Mouse (Mus musculus) liver, postnatal 0 days (tissue): ENCODE measurements around the gene Cyb5r3.

Source experiments
- CTCF ChIP-seq: sonication (generic); IDR thresholded peaks from 2 replicates; pipeline ENCODE4 v1.5.1; 2016; ENCODE audit warnings: antibody characterized with exemption, low read depth
- EP300 ChIP-seq: IDR thresholded peaks from 2 replicates; pipeline ENCODE4 v1.6.1; 2016; ENCODE audit warnings: antibody characterized with exemption, low read depth, mild to moderate bottlenecking

DNA sequence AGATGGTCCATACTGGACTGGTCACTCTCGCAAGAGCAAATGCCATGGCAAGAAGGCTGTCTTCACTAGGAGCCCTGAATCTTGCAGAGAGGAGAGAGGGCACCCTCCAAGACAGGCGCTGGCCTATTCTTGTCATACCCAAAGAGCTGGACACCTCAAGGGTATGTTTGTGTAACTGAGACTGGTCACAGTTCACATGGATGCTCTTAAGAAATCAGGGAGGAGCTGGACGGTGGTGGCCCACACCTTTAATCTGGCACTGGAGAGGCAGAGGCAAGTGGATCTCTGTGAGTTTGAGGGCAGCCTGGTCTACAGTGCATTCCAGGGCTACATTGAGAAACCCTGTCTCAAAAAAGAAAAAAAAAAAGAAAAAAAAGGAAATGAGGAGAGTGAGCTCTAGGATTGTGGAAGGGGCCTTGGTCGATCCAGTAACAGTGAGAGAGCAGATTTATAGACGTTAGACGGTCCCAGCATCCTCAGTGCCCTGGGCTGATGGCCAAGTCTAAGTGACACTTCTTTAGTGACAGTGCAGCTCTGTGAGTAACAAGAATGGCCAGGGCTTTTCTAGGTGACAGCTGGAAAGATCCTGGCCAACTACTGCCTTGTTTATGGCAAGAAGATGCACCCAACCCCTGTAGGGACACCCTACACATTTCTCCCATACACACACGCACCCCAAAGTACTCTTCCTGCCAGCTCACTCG lies 1.3 kb downstream of the Cyb5r3 start:
- TF ChIP-seq CTCF, result no peak
- no peak for TF ChIP-seq EP300
